Mouse (Mus musculus): Measurements from ENCODE around the gene Pou6f1. TPM values are rescaled to one million over a fixed set of nuclear protein-coding genes. Genes with fewer than 3 reads are reported as not detected.
A peak's percentile ranks its signal among the peaks of the same experiment; 100 is the strongest.
"Not testable (repeated sequence)": the region's sequence is repeated elsewhere in the genome, so short reads cannot be mapped to it uniquely, and the experiment has no call there.

The Pou6f1 gene
- polyA plus RNA-seq, 1 experiment from 2014 or later: 38.1 TPM

DNA sequence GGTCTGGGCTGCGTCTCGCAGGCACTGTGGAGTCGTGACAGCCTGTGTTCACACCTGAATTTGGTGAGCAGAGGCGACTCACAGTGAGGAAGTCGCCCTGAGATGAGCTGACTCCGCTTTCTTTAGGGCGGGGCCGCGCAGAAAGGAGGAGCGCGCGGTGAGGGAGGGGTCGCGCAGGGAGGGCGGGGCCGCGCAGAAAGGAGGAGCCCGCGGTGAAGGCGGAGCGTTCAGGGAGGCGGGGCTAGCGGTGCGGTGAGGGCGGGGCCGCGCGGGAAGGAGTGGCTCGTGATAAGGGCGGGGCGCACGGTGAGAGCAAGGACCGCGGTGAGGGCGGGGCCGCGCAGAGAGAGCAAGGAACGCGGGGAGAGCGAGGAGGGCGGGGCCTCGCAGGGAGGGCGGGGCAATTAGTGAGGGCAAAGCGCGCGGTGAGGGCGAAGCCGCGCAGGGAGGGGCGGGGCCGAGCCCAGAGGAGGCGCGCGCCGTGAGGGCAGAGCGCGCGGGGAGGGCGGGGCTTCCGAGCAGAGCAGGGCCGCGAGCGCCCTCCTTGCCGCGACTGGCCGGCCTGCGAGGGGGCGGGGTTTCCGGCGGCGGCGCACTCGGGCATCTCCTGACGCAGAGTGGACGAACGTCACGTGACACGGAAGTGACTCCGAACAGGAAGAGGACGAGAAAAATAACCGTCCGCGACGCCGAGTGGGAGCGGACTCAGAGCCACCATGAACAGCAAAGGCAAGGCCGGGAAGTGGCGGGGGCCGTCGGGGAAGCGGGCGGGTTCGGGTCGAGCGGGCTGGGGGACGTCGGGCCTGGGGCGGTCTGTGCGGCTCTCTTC, 15.4 kb upstream of the Pou6f1 start, which contains the start of gene Dazap2:
Dazap2 (plus strand) TSS at position 354 of the 829 bp plus-strand sequence.
- WGBS: under 1% methylated on average over 94 of the region's 99 CpGs
- Histone ChIP-seq H3K36me3 (peaks cover 28% of the 10 kb centered on the region), H3K9ac (peak within 1 kb of the TSS; percentile 77), H3K4me1 (replicated peaks) (peaks cover 27% of the 10 kb centered on the region), H3K27ac (replicated peaks) (peak within 1 kb of the TSS; percentile 97), H3K9me3 (no peaks in the 10 kb centered on the region), H3K4me2 (peak within 1 kb of the TSS; percentile 82), H3K4me3 (peak within 1 kb of the TSS; percentile 82), H3K27me3 (no peaks in the 10 kb centered on the region)
- peak; percentile 88 for ATAC-seq (ENCODE audit: low FRiP score, low read depth)

- peak overlapping the region; percentile 97 for H3K27ac ChIP-seq (replicated peaks)
- peaks cover 20% of the 10 kb centered on the region for H3K36me3 ChIP-seq
- H3K4me1 ChIP-seq (replicated peaks): peaks cover 27% of the 10 kb centered on the region
- no peaks in the 10 kb centered on the region for H3K9me3 ChIP-seq
- 9% methylated on average over 43 of the region's 43 CpGs for WGBS
- peak overlapping the region; percentile 55 for H3K9ac ChIP-seq
- peak overlapping the region; percentile 81 for H3K4me2 ChIP-seq
- no peaks in the 10 kb centered on the region for H3K27me3 ChIP-seq
- peak; percentile 1; the same call in 1 of the 2 replicates for ATAC-seq (ENCODE audit: low FRiP score, low read depth)
- peak overlapping the region; percentile 82 for H3K4me3 ChIP-seq
Observed at GRCm38 (mm10) chr15:100614218-100614995, 14.6 kb upstream of the Pou6f1 start.

GRCm38 (mm10) chr15:100613584-100613983, 13.8 kb upstream of the Pou6f1 start:
- no peak overlapping the region for H3K9ac ChIP-seq
- H3K27me3 ChIP-seq: no peaks in the 10 kb centered on the region
- H3K4me3 ChIP-seq: peak overlapping the region; percentile 13
- H3K9me3 ChIP-seq: no peaks in the 10 kb centered on the region
- 9% methylated on average over 16 of the region's 16 CpGs for WGBS
- peak overlapping the region; percentile 81 for H3K4me2 ChIP-seq
- ATAC-seq (ENCODE audit: low FRiP score, low read depth): no peak
- H3K27ac ChIP-seq (replicated peaks): no peak overlapping the region
- H3K36me3 ChIP-seq: peaks cover 11% of the 10 kb centered on the region
- peaks cover 27% of the 10 kb centered on the region for H3K4me1 ChIP-seq (replicated peaks)

GRCm38 (mm10) chr15:100612432-100612831, 12.6 kb upstream of the Pou6f1 start:
- no peaks in the 10 kb centered on the region for H3K36me3 ChIP-seq
- no peaks in the 10 kb centered on the region for H3K27me3 ChIP-seq
- no peak overlapping the region for H3K9ac ChIP-seq
- no peak overlapping the region for H3K4me3 ChIP-seq
- H3K4me1 ChIP-seq (replicated peaks): peaks cover 27% of the 10 kb centered on the region
- 67% methylated on average over 2 of the region's 2 CpGs for WGBS
- no peaks in the 10 kb centered on the region for H3K9me3 ChIP-seq
- no peak overlapping the region for H3K27ac ChIP-seq (replicated peaks)
- no peak for ATAC-seq (ENCODE audit: low FRiP score, low read depth)
- no peak overlapping the region for H3K4me2 ChIP-seq

GRCm38 (mm10) chr15:100611951-100612350, 12.2 kb upstream of the Pou6f1 start:
- Histone ChIP-seq H3K4me3 (no peak overlapping the region), H3K4me1 (replicated peaks) (peaks cover 25% of the 10 kb centered on the region), H3K9ac (no peak overlapping the region), H3K9me3 (no peaks in the 10 kb centered on the region), H3K27ac (replicated peaks) (no peak overlapping the region), H3K4me2 (no peak overlapping the region), H3K27me3 (no peaks in the 10 kb centered on the region), H3K36me3 (no peaks in the 10 kb centered on the region)
- ATAC-seq (ENCODE audit: low FRiP score, low read depth): no peak
- WGBS: 87% methylated on average over 7 of the region's 7 CpGs

GRCm38 (mm10) chr15:100606677-100607076, 6.9 kb upstream of the Pou6f1 start:
- H3K9me3 ChIP-seq; H3K9ac ChIP-seq; H3K4me3 ChIP-seq; H3K4me2 ChIP-seq; H3K36me3 ChIP-seq; H3K27me3 ChIP-seq; H3K27ac ChIP-seq (replicated peaks); ATAC-seq (ENCODE audit: low FRiP score, low read depth): not testable (repeated sequence)
- H3K4me1 ChIP-seq (replicated peaks): peaks cover 11% of the 10 kb centered on the region
- 93% methylated on average over 8 of the region's 8 CpGs for WGBS

- no peak overlapping the region for H3K9ac ChIP-seq
- H3K4me2 ChIP-seq: no peak overlapping the region
- no peak overlapping the region for H3K4me3 ChIP-seq
- no peak overlapping the region for H3K27ac ChIP-seq (replicated peaks)
- peaks cover 26% of the 10 kb centered on the region for H3K4me1 ChIP-seq (replicated peaks)
- H3K9me3 ChIP-seq: no peaks in the 10 kb centered on the region
- ATAC-seq (ENCODE audit: low FRiP score, low read depth): no peak
- 0 out of 2 replicates have a peak, but pooled peaks cover 3% of the 10 kb centered on the region for H3K27me3 ChIP-seq
- 52% methylated on average over 3 of the region's 3 CpGs for WGBS
- no peaks in the 10 kb centered on the region for H3K36me3 ChIP-seq
Observed at GRCm38 (mm10) chr15:100601669-100602068, 1.9 kb upstream of the Pou6f1 start.

GRCm38 (mm10) chr15:100600696-100601272, 1.0 kb upstream of the Pou6f1 start:
- no peak overlapping the region for H3K27ac ChIP-seq (replicated peaks)

GRCm38 (mm10) chr15:100600047-100600695, 387 bp upstream of the Pou6f1 start:
- H3K4me1 ChIP-seq (replicated peaks): peaks cover 21% of the 10 kb centered on the region
- no peaks in the 10 kb centered on the region for H3K9me3 ChIP-seq
- WGBS: 1% methylated on average over 35 of the region's 35 CpGs
- H3K4me3 ChIP-seq: peak overlapping the region; percentile 80
- peak overlapping the region; percentile 87 for H3K9ac ChIP-seq
- H3K27me3 ChIP-seq: 0 out of 2 replicates have a peak, but pooled peaks cover 3% of the 10 kb centered on the region
- H3K36me3 ChIP-seq: no peaks in the 10 kb centered on the region
- peak; percentile 72 for ATAC-seq (ENCODE audit: low FRiP score, low read depth)
- H3K4me2 ChIP-seq: peak overlapping the region; percentile 74
- peak overlapping the region; percentile 84 for H3K27ac ChIP-seq (replicated peaks)

More at GRCm38 (mm10) chr15:100600696-100601272, 1.0 kb upstream of the Pou6f1 start:
- WGBS: 19% methylated on average over 21 of the region's 21 CpGs
- Histone ChIP-seq H3K9ac (no peak overlapping the region), H3K4me1 (replicated peaks) (peaks cover 26% of the 10 kb centered on the region), H3K27me3 (0 out of 2 replicates have a peak, but pooled peaks cover 3% of the 10 kb centered on the region), H3K4me2 (peak overlapping the region; percentile 74), H3K36me3 (no peaks in the 10 kb centered on the region), H3K4me3 (peak overlapping the region; percentile 80), H3K9me3 (no peaks in the 10 kb centered on the region)
- no peak for ATAC-seq (ENCODE audit: low FRiP score, low read depth)

DNA sequence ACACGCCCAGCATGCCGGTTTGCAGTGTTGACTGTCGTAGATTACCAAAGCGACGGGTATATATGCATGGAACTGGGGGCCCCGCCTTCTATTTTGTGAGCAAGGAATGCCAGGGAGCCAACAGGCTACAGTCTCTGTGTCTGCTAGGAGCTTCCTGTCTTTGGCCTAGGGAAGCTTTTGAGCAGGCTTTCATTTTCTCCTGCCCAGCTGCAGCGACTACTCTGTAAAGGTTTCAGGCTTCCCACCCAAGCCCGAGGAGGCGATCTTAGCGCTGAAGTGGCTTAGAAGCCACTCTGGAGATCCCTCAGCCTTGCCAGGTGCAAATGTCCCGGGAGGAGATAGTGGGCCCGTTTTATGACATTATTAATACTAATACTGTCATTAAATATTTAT, 905 bp downstream of the Pou6f1 start:
- Histone ChIP-seq H3K27me3 (0 out of 2 replicates have a peak, but pooled peaks cover 3% of the 10 kb centered on the region), H3K4me2 (peak overlapping the region; percentile 74), H3K9me3 (no peaks in the 10 kb centered on the region), H3K4me1 (replicated peaks) (peaks cover 15% of the 10 kb centered on the region), H3K9ac (peak overlapping the region; percentile 87), H3K27ac (replicated peaks) (peak overlapping the region; percentile 84), H3K4me3 (peak overlapping the region; percentile 80), H3K36me3 (no peaks in the 10 kb centered on the region)
- ATAC-seq (ENCODE audit: low FRiP score, low read depth): peak; percentile 33
- WGBS: under 1% methylated on average over 12 of the region's 12 CpGs

DNA sequence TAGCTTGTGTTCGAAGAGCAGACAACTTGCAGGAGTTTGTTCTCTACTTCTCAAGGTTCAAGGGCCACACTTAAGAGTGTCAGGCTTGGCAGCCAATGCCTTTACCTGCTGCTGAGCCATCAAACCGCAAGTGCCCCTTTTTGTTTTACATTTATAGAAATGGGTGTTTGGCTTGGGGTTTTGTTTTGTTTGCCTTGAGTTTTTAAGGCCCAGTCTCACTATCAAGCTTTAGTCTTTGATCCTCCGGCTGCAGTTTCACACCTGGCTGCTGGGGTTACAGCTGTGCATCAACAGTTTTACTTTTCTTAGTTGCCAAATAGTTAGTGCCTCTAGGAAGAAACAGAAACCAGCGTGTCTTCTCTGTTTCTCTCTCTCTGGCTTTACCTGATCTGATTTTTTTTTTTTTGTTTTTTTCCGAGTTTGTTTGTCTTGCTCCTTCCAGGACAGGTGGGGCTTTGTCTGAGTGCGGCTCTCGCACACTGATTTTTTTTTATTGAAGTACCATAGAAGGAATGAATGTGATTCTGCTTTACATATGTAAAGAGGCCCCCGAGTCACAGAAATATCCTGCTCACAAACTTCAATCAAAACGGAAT, 1.4 kb downstream of the Pou6f1 start:
- WGBS: 25% methylated on average over 9 of the region's 9 CpGs
- Histone ChIP-seq H3K4me1 (replicated peaks) (peaks cover 15% of the 10 kb centered on the region), H3K36me3 (no peaks in the 10 kb centered on the region), H3K4me3 (peak overlapping the region; percentile 80), H3K4me2 (peak overlapping the region; percentile 74), H3K27me3 (no peaks in the 10 kb centered on the region), H3K27ac (replicated peaks) (peak overlapping the region; percentile 84; the same call in 1 of the 2 replicates), H3K9ac (peak overlapping the region; percentile 87), H3K9me3 (no peaks in the 10 kb centered on the region)
- no peak for ATAC-seq (ENCODE audit: low FRiP score, low read depth)

Data from hindbrain, embryonic 15.5 days (tissue).